In genomic region chr6:95619817-95620216, GRCm38 (mm10) we compare ENCODE assay signal across 29 mouse cellular contexts.
"Had no signal": no experiment of that assay in that cellular context is flagged by ENCODE, and none has a peak within 500 bp of the region (broad histone marks: within the 10 kb centered on the region; RNA-seq: fewer than 3 reads in every experiment).

No protein-coding gene starts in this region.

- DNase-seq: heart, postnatal 10 days; heart, postnatal 14 days; heart, postnatal 36 days; heart, postnatal 4 days; kidney, adult 11 months; kidney, adult 18-20 months; kidney, adult 2 months; kidney, adult 8-10 months; kidney, adult 9 months; kidney, postnatal 10 days; kidney, postnatal 14 days; kidney, postnatal 25 days; kidney, postnatal 36 days; kidney, postnatal 4 days; layer of hippocampus, adult 9-11 months; layer of hippocampus, postnatal 36 days had no signal

- H3K9me3 ChIP-seq: heart, embryonic 13.5 days; heart, embryonic 15.5 days; hindbrain, embryonic 10.5 days; hindbrain, embryonic 12.5 days; hindbrain, embryonic 13.5 days; hindbrain, embryonic 15.5 days; intestine, embryonic 15.5 days; kidney, embryonic 15.5 days had no signal

- H3K27ac ChIP-seq: heart, embryonic 13.5 days; heart, embryonic 15.5 days; hindbrain, embryonic 10.5 days; hindbrain, embryonic 12.5 days; hindbrain, embryonic 13.5 days; hindbrain, embryonic 14.5 days; hindbrain, embryonic 15.5 days; hindbrain, postnatal 0 days; intestine, embryonic 15.5 days; kidney, embryonic 15.5 days; kidney, postnatal 0 days; layer of hippocampus, adult 2 months; left cerebral cortex, adult 2 months had no signal

- H3K4me3 ChIP-seq: heart, embryonic 13.5 days; heart, embryonic 15.5 days; hindbrain, embryonic 10.5 days; hindbrain, embryonic 12.5 days; hindbrain, embryonic 13.5 days; hindbrain, embryonic 15.5 days; intestine, embryonic 15.5 days; kidney, embryonic 15.5 days; layer of hippocampus, adult 2 months; left cerebral cortex, adult 2 months had no signal

- H3K27me3 ChIP-seq: heart, embryonic 13.5 days; heart, embryonic 15.5 days; hindbrain, embryonic 12.5 days; hindbrain, embryonic 13.5 days; hindbrain, embryonic 15.5 days; intestine, embryonic 15.5 days; kidney, embryonic 15.5 days had no signal

- H3K4me2 ChIP-seq: heart, embryonic 13.5 days; heart, embryonic 15.5 days; hindbrain, embryonic 12.5 days; hindbrain, embryonic 13.5 days; hindbrain, embryonic 14.5 days; hindbrain, embryonic 15.5 days; intestine, embryonic 15.5 days; kidney, embryonic 15.5 days had no signal

- H3K4me1 ChIP-seq: heart, embryonic 15.5 days; hindbrain, embryonic 10.5 days; hindbrain, embryonic 12.5 days; hindbrain, embryonic 13.5 days had no signal

- H3K36me3 ChIP-seq: heart, embryonic 13.5 days; heart, embryonic 15.5 days; hindbrain, embryonic 10.5 days; hindbrain, embryonic 12.5 days; hindbrain, embryonic 13.5 days; hindbrain, embryonic 15.5 days; intestine, embryonic 15.5 days; kidney, embryonic 15.5 days had no signal

- H3K9ac ChIP-seq: heart, embryonic 13.5 days; heart, embryonic 15.5 days; hindbrain, embryonic 12.5 days; hindbrain, embryonic 13.5 days; hindbrain, embryonic 14.5 days; hindbrain, embryonic 15.5 days; intestine, embryonic 15.5 days; kidney, embryonic 15.5 days had no signal
